Mouse (Mus musculus): ENCODE results near the gene Slfn14.

DNA sequence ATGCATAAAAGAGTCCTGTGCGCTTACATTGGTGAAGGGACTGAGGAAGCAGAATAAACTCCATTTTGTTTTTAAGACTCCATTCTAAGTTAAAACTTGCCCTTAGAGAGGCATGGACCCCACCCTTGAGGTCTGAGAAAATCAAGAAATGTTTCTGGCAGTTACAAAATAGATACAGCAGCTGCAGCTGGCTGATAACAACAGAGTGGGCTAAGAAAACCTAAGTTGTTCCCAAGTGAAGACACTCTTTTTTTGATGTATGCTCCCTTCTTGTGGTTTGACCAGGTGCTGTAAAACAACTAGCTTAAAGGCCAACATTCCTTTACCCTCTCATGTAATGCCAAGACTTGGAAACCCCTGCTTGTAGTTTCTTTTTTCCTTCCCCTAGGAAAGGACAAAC is 23.9 kb downstream of the Slfn14 start:
- no peak for TF ChIP-seq POLR2A (IDR thresholded peaks at IDR 0.05; ENCODE audit: borderline replicate concordance, control insufficient read depth, low read depth, low read length)
- no peak for TF ChIP-seq CTCF (IDR thresholded peaks at IDR 0.05; ENCODE audit: control insufficient read depth, insufficient read depth, low read length)
